Mouse (Mus musculus) embryo, embryonic 11 days (tissue): ENCODE measurements around the gene Entpd5.
A peak's percentile ranks its signal among the peaks of the same experiment; 100 is the strongest.

Experiments
- DNase-seq: peaks from one replicate; pipeline ENCODE4 v3.0.0-alpha.2; 2015

The Entpd5 gene

GRCm38 (mm10) chr12:84408819-84409507 lies at the start of gene Entpd5, which contains the start of gene Bbof1:
Gene Entpd5, minus strand, starts transcription at chr12:84409029.
Gene Bbof1, plus strand, starts transcription at chr12:84409071.
- peak; percentile 95 for DNase-seq

- DNase-seq: no peak
Observed at GRCm38 (mm10) chr12:84456911-84457310, 48.1 kb upstream of the Entpd5 start.

- DNase-seq: peak; percentile 15
Observed at GRCm38 (mm10) chr12:84451801-84452200, 43.0 kb upstream of the Entpd5 start.

- DNase-seq: peak; percentile 99
Observed at GRCm38 (mm10) chr12:84450718-84451646, 42.2 kb upstream of the Entpd5 start, which contains the start of the genes Aldh6a1 and Lin52. Gene Aldh6a1, minus strand, starts transcription at chr12:84451004. Gene Lin52, plus strand, starts transcription at chr12:84451422.

- DNase-seq: no peak
Observed at GRCm38 (mm10) chr12:84450351-84450717, 41.5 kb upstream of the Entpd5 start.

- DNase-seq: no peak
Observed at GRCm38 (mm10) chr12:84449887-84450286, 41.1 kb upstream of the Entpd5 start.

- no peak for DNase-seq
Observed at GRCm38 (mm10) chr12:84448181-84448580, 39.4 kb upstream of the Entpd5 start.

GRCm38 (mm10) chr12:84447386-84447785 lies 38.6 kb upstream of the Entpd5 start:
- no peak for DNase-seq

- DNase-seq: no peak
Observed at GRCm38 (mm10) chr12:84442526-84442925, 33.7 kb upstream of the Entpd5 start.

- DNase-seq: no peak
Observed at GRCm38 (mm10) chr12:84438697-84439096, 29.9 kb upstream of the Entpd5 start.

- DNase-seq: no peak
Observed at GRCm38 (mm10) chr12:84429825-84430224, 21.0 kb upstream of the Entpd5 start.

- DNase-seq: no peak
Observed at GRCm38 (mm10) chr12:84423990-84424389, 15.2 kb upstream of the Entpd5 start.

GRCm38 (mm10) chr12:84417605-84417922 lies 8.7 kb upstream of the Entpd5 start:
- no peak for DNase-seq

GRCm38 (mm10) chr12:84416834-84417604 lies 8.2 kb upstream of the Entpd5 start, which contains the start of gene Rnf113a2:
Gene Rnf113a2, plus strand, starts transcription at chr12:84417196.
- DNase-seq: peak; percentile 94

- DNase-seq: peak; percentile 14
Observed at GRCm38 (mm10) chr12:84407874-84408818, 683 bp downstream of the Entpd5 start.

- DNase-seq: no peak
Observed at GRCm38 (mm10) chr12:84407259-84407658, 1.6 kb downstream of the Entpd5 start.

- no peak for DNase-seq
Observed at GRCm38 (mm10) chr12:84404541-84404940, 4.3 kb downstream of the Entpd5 start.

- no peak for DNase-seq
Observed at GRCm38 (mm10) chr12:84402923-84403322, 5.9 kb downstream of the Entpd5 start.

GRCm38 (mm10) chr12:84400653-84401052 lies 8.2 kb downstream of the Entpd5 start:
- no peak for DNase-seq

GRCm38 (mm10) chr12:84400068-84400467 lies 8.8 kb downstream of the Entpd5 start:
- DNase-seq: no peak

GRCm38 (mm10) chr12:84399663-84400062 lies 9.2 kb downstream of the Entpd5 start:
- no peak for DNase-seq

- DNase-seq: no peak
Observed at GRCm38 (mm10) chr12:84399135-84399534, 9.7 kb downstream of the Entpd5 start.
